Comparison of ENCODE assay signal across 8 mouse cellular contexts in the genomic region with DNA sequence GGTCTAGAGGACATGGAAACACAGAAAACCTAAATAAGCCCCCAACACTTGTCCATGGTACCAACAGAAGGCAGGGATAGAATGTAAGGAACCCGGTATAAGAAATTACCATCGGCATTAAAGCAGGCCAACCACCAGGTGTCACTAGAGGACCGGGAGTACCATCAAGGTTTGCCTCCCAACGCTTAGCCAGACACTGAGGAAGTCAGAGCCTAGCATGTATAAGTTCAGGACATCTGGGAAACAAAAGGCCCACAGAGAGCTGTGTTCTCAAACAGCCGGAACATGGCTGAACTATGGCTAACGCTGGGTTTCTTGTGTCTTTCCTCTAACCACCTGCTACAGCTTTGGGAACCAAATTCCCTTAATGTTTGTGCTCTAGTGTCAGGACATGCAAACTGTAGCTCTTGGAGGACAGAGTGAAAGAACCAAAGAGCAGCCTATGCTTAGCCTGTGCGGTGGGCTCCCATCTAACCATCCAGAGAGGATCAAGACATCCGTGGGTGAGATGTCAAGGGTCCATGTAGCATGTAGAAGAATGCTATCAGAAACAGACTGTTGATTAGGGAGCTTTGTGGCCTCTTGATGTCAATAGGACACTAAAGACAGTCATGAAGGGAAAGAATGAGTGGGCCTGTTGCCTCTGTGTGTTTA. TPM values are rescaled to one million over a fixed set of nuclear protein-coding genes. Genes with fewer than 3 reads are reported as not detected.
DNase-seq lines count a peak whose midpoint lies in the region; ATAC-seq lines count a peak whose summit lies in the region.

No protein-coding gene starts in this region.

- no peaks in the 10 kb centered on the region for H3K27me3 ChIP-seq in embryonic facial prominence, embryonic 11.5 days (ENCODE audit: control insufficient read depth, insufficient read depth, low read length)

- H3K4me3 ChIP-seq in embryonic facial prominence, embryonic 11.5 days (ENCODE audit: low read depth, low read length), result no peak overlapping the region

- peak; percentile 51; the same call in 1 of the 2 replicates for ATAC-seq in embryonic facial prominence, embryonic 11.5 days (replicated peaks; ENCODE audit: insufficient number of reproducible peaks, low FRiP score, low TSS enrichment, low read depth)

- H3K9ac ChIP-seq in embryonic facial prominence, embryonic 11.5 days (replicated peaks; ENCODE audit: low read length), result no peak overlapping the region

- no peaks in the 10 kb centered on the region for H3K9me3 ChIP-seq in embryonic facial prominence, embryonic 11.5 days (replicated peaks; ENCODE audit: control insufficient read depth, low read length)

- H3K36me3 ChIP-seq in embryonic facial prominence, embryonic 11.5 days (replicated peaks; ENCODE audit: control insufficient read depth, insufficient read depth, low read depth, low read length), result no peaks in the 10 kb centered on the region

- peak; percentile 74 for DNase-seq in CD4-positive, CD25-positive, alpha-beta regulatory T cell, adult 2 months (ENCODE audit: low read depth, low spot score)
- peak; percentile 24 for DNase-seq in adrenal gland, adult 8-10 months
- peak; percentile 89 for DNase-seq in embryonic facial prominence, embryonic 11.5 days (ENCODE audit: low spot score)
- peak; percentile 29 to 46 for DNase-seq in heart, adult 9 months (ENCODE audit: low spot score in 2 of 2)
- DNase-seq in kidney, postnatal 14 days, result peak; percentile 74
- peak; percentile 54 to 72 for DNase-seq in lung, adult 18-20 months
- peak; percentile 5 for DNase-seq in ovary, adult 18-20 months (ENCODE audit: low spot score)
- DNase-seq in thymus, postnatal 36 days, result peak; percentile 23 to 35

- H3K4me1 ChIP-seq in embryonic facial prominence, embryonic 11.5 days (ENCODE audit: control insufficient read depth, insufficient read depth, low read length), result no peaks in the 10 kb centered on the region

- H3K4me2 ChIP-seq in embryonic facial prominence, embryonic 11.5 days (ENCODE audit: low read depth, low read length), result no peak overlapping the region

- WGBS in embryonic facial prominence, embryonic 11.5 days, result 24% methylated on average over 8 of the region's 8 CpGs

- H3K27ac ChIP-seq in embryonic facial prominence, embryonic 11.5 days (replicated peaks; ENCODE audit: low read depth, low read length), result no peak overlapping the region

RNA-seq across cellular contexts. Expression of gene Pctp, which starts 13.6 kb away (rescaled TPM):
- 1 to 10 TPM; 8.0 to 9.5 (median 8.6) TPM for total RNA-seq in adrenal gland, adult 8-10 months (2022)
- 6.2 and 7.7 TPM in 2 replicates for polyA plus RNA-seq in embryonic facial prominence, embryonic 11.5 days (2014; fragmentation: Nextera tagmentation; extraction: Ambion mirVana)

RNA-seq across cellular contexts. Expression of gene Tmem100, which starts 41.1 kb away (rescaled TPM):
- total RNA-seq in adrenal gland, adult 8-10 months (2022), result 1 to 10 TPM; 1.9 to 3.9 (median 3.3) TPM
- polyA plus RNA-seq in embryonic facial prominence, embryonic 11.5 days (2014; fragmentation: Nextera tagmentation; extraction: Ambion mirVana), result 16.7 and 17.7 TPM in 2 replicates

Comparison
In these comparisons a context has a peak if more than half of its experiments do, and no peak if none do; other contexts are left out.
1. DNase-seq: peak in every context shown above with its lines; median percentile 89 in embryonic facial prominence, embryonic 11.5 days; 74 in CD4-positive, CD25-positive, alpha-beta regulatory T cell, adult 2 months; 74 in kidney, postnatal 14 days; 63 in lung, adult 18-20 months; 38 in heart, adult 9 months; 29 in thymus, postnatal 36 days; 24 in adrenal gland, adult 8-10 months; 5 in ovary, adult 18-20 months.